Comparison of ENCODE assay signal across 7 mouse cellular contexts in genomic region chr14:24008252-24008651, GRCm38 (mm10). TPM values are rescaled to one million over a fixed set of nuclear protein-coding genes. Genes with fewer than 3 reads are reported as not detected.
DNase-seq lines count a peak whose midpoint lies in the region; ATAC-seq and TF ChIP-seq lines count a peak whose summit lies in the region.

No protein-coding gene starts in this region.

- WGBS in lung, embryonic 14.5 days = 10% methylated on average over 7 of the region's 7 CpGs

- no peak overlapping the region for H3K4me2 ChIP-seq in lung, embryonic 14.5 days

- H3K9me3 ChIP-seq in lung, embryonic 14.5 days (ENCODE audit: low read depth, low read length) = no peaks in the 10 kb centered on the region

- H3K4me3 ChIP-seq in lung, embryonic 14.5 days (ENCODE audit: low read depth, low read length) = no peak overlapping the region

- H3K36me3 ChIP-seq in lung, embryonic 14.5 days (ENCODE audit: insufficient read depth) = no peaks in the 10 kb centered on the region

- H3K9ac ChIP-seq in lung, embryonic 14.5 days = no peak overlapping the region

- peak; percentile 8 for DNase-seq in thymus, postnatal 25 days
- DNase-seq in thymus, postnatal 10 days (ENCODE audit: low spot score in 2 of 2) = no peak
- peak; percentile 22 for DNase-seq in c-Kit-positive CD71-negative TER-119-negative erythroid progenitor cells, embryonic 14.5 days (ENCODE audit: low read depth)
- DNase-seq in frontal cortex, postnatal 25 days (ENCODE audit: low spot score in 2 of 2) = peak; percentile 81
- DNase-seq in layer of hippocampus, adult 18-20 months (ENCODE audit: low spot score in 2 of 2) = peak; percentile 70 to 91
- DNase-seq in lung, embryonic 14.5 days = peak; percentile 89
- peak; percentile 67 for DNase-seq in telencephalon, adult 2 months (ENCODE audit: low read depth, low spot score)

- H3K4me1 ChIP-seq in lung, embryonic 14.5 days (ENCODE audit: insufficient read depth) = no peaks in the 10 kb centered on the region

- peaks cover 46% of the 10 kb centered on the region for H3K27me3 ChIP-seq in lung, embryonic 14.5 days (ENCODE audit: insufficient read depth, low read length)

- ATAC-seq in lung, embryonic 14.5 days (ENCODE audit: insufficient read depth) = no peak

- peak; percentile 95 for TF ChIP-seq CTCF in lung, embryonic 14.5 days (IDR thresholded peaks at IDR 0.05; ENCODE audit: low read depth)

- no peak overlapping the region for H3K27ac ChIP-seq in lung, embryonic 14.5 days (ENCODE audit: low read depth)

RNA-seq across cellular contexts. Expression of gene Kcnma1, which starts 6.0 kb away (rescaled TPM):
- total RNA-seq in layer of hippocampus, adult 18-20 months (2021) = 100 to 1,000 TPM; 131 to 138 TPM
- 1.5 and 2.2 TPM in 2 replicates for polyA plus RNA-seq in lung, embryonic 14.5 days (2014; fragmentation: Nextera tagmentation; extraction: Ambion mirVana)

Comparison
In these comparisons a context has a peak if more than half of its experiments do, and no peak if none do; other contexts are left out.
1. DNase-seq: peak in thymus, postnatal 25 days (single experiment), c-Kit-positive CD71-negative TER-119-negative erythroid progenitor cells, embryonic 14.5 days (single experiment), frontal cortex, postnatal 25 days (2 of 2), layer of hippocampus, adult 18-20 months (2 of 2), lung, embryonic 14.5 days (single experiment) and telencephalon, adult 2 months (single experiment); none in thymus, postnatal 10 days (0 of 2).